Mouse (Mus musculus) G1E (cell line): ENCODE data around the gene Pxt1.

Source experiments
- CTCF ChIP-seq: IDR thresholded peaks from 2 replicates; pipeline ENCODE4 v1.5.1; 2012; ENCODE audit warnings: low read depth, low read length, inconsistent platforms, mixed read lengths
- GATA2 ChIP-seq: IDR thresholded peaks from 2 replicates; pipeline ENCODE4 v1.6.1; 2012; ENCODE audit warnings: low read depth, low read length, inconsistent platforms, borderline replicate concordance

DNA sequence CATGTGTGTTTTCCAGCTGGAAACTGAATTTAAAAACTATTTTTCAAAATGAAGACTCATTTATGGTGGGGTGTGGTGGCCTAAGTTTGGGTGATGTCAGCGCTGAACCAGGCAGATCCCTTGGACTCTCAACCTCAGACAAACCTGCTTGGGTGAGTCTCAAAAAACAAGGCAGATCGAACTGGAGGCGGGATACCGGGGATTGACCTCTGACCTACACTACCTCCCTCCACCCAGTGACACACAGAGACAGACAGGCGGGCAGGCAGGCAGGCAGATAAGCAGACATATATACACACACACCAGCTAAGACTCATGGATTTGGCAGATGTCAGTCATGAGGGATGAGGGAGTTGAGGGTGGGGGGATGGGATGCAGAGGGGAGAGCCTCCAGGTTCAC is 45.4 kb downstream of the Pxt1 start:
- TF ChIP-seq CTCF (no peak), GATA2 (no peak)
